Mouse (Mus musculus) heart, adult 10 weeks (tissue): Measurements from ENCODE around the gene Tfap2a. TPM values are rescaled to one million over a fixed set of nuclear protein-coding genes. Genes with fewer than 3 reads are reported as not detected.

ENCODE experiments used
- polyA plus RNA-seq: library from polyadenylated mRNA; stranded (reverse); fragments of 350-450 nt; fragmentation: Illumina TruSeq; extraction: RNeasy Lipid Tissue Mini Kit (QIAGEN cat#74804); gene quantifications from one replicate; pipeline ENCODE4 v1.2.3, GENCODE M21; 2014; ENCODE audit warnings: low read depth, low replicate concordance

Gene Tfap2a
- not detected for polyA plus RNA-seq

GRCm38 (mm10) chr13:40738196-40738880 lies at the start of gene Tfap2a:
Gene Tfap2a, minus strand, starts transcription at chr13:40738376.

Other genes starting within 250 kb of the Tfap2a start
- 7.8 TPM for gene Gcnt2, start 121.4 kb upstream of the Tfap2a start, polyA plus RNA-seq